In the genomic region with DNA sequence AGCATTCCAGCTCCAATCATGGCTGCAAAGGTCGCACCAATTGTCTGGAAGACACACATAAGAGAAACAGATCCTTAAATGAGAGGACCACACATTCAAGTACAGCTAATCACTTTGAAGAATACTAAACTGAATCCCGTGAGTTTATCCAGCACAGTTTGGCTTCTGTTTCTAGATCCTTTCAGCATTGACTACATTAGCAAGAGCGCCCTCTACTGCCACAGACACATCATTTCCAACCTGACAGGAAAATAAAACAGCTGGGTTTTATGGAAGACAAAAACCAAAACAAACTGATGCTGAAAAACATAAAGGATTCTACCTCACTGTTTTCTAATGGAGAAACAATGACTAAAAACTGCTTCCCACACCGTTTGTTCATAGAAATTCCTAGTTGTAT, we compare ENCODE assay signal across 9 mouse cellular contexts. TPM values are rescaled to one million over a fixed set of nuclear protein-coding genes. Genes with fewer than 3 reads are reported as not detected.
DNase-seq lines count a peak whose midpoint lies in the region; ATAC-seq and TF ChIP-seq lines count a peak whose summit lies in the region.
"Had no signal": no experiment of that assay in that cellular context is flagged by ENCODE, and none has a peak within 500 bp of the region (broad histone marks: within the 10 kb centered on the region; RNA-seq: fewer than 3 reads in every experiment).

No protein-coding gene starts in this region.

- H3K4me1 ChIP-seq in kidney, embryonic 14.5 days (ENCODE audit: control insufficient read depth, insufficient read depth, low read length): no peaks in the 10 kb centered on the region
- no peaks in the 10 kb centered on the region for H3K4me1 ChIP-seq in G1E (ENCODE audit: insufficient read depth, low read depth, low read length)
- H3K4me1 ChIP-seq: liver, embryonic 15.5 days had no signal

- no peak overlapping the region for H3K4me2 ChIP-seq in kidney, embryonic 14.5 days (replicated peaks; ENCODE audit: low read depth, low read length)
- H3K4me2 ChIP-seq: liver, embryonic 15.5 days had no signal

- H3K4me3 ChIP-seq in kidney, embryonic 14.5 days (ENCODE audit: low read length): no peak overlapping the region
- H3K4me3 ChIP-seq in G1E (ENCODE audit: low read depth, low read length): no peak overlapping the region
- H3K4me3 ChIP-seq: erythroblast, embryonic 14.5 days; liver, embryonic 15.5 days had no signal

- H3K9me3 ChIP-seq in kidney, embryonic 14.5 days (ENCODE audit: control insufficient read depth, low read length): no peaks in the 10 kb centered on the region
- H3K9me3 ChIP-seq in G1E (replicated peaks): no peaks in the 10 kb centered on the region
- H3K9me3 ChIP-seq: liver, embryonic 15.5 days had no signal

- intact Hi-C loops in left cerebral cortex, postnatal 25 days (cut with DNase I): loop anchor here (1.0 to 5.0 kb wide), 3 partner anchors 80 to 260 kb away; partner anchors contain the start of gene Rgr

- H3K9ac ChIP-seq in kidney, embryonic 14.5 days (ENCODE audit: low read depth, low read length): no peak overlapping the region
- H3K9ac ChIP-seq: liver, embryonic 15.5 days had no signal

- no peaks in the 10 kb centered on the region for H3K27me3 ChIP-seq in kidney, embryonic 14.5 days (ENCODE audit: control insufficient read depth, insufficient read depth, low read length)
- no peaks in the 10 kb centered on the region for H3K27me3 ChIP-seq in G1E (ENCODE audit: insufficient read depth, low read length)
- H3K27me3 ChIP-seq: liver, embryonic 15.5 days had no signal

- peaks cover 81% of the 10 kb centered on the region for H3K36me3 ChIP-seq in kidney, embryonic 14.5 days (ENCODE audit: control insufficient read depth, insufficient read depth, low read length)
- peaks cover 82% of the 10 kb centered on the region for H3K36me3 ChIP-seq in G1E (replicated peaks)

- ATAC-seq in kidney, embryonic 14.5 days (ENCODE audit: low FRiP score, low TSS enrichment): no peak
- ATAC-seq in G1E (ENCODE audit: extremely low read depth, insufficient number of reproducible peaks, low FRiP score, poor library complexity, severe bottlenecking): no peak
- peak; percentile 80; the same call in 1 of the 2 replicates for ATAC-seq in common myeloid progenitor, adult 5-6 weeks (replicated peaks; ENCODE audit: low read depth, poor library complexity, severe bottlenecking)

- peak; percentile 31; the same call in 1 of the 2 replicates for TF ChIP-seq CTCF in G1E (IDR thresholded peaks at IDR 0.05; ENCODE audit: low read depth, low read length)

- no peak overlapping the region for H3K27ac ChIP-seq in kidney, embryonic 14.5 days (ENCODE audit: low read depth, low read length)
- H3K27ac ChIP-seq: liver, embryonic 15.5 days had no signal

- 52% methylated on average over 4 of the region's 4 CpGs for WGBS in kidney, embryonic 14.5 days

- DNase-seq in kidney, adult 9 months: peak; percentile 52
- DNase-seq in CD4-positive helper T cell, adult 2 months (ENCODE audit: low read depth, low spot score): peak; percentile 48
- DNase-seq in G1E (ENCODE audit: low spot score): peak; percentile 11
- peak; percentile 57 to 64 for DNase-seq in left cerebral cortex, postnatal 25 days (ENCODE audit: low spot score in 2 of 2)
- peak; percentile 53 for DNase-seq in thymus, postnatal 0 days (ENCODE audit: low spot score)

RNA-seq across cellular contexts. Expression of gene Ghitm, which starts 7.4 kb away (rescaled TPM):
- 169 and 206 TPM in 2 replicates for polyA plus RNA-seq in kidney, embryonic 14.5 days (2014; fragmentation: Nextera tagmentation; extraction: Ambion mirVana)
- 201 and 205 TPM in 2 replicates for total RNA-seq in G1E (2014; fragmentation: Nextera tagmentation)
- total RNA-seq in G1E (2017): 173 and 188 TPM in 2 replicates
- 13.7 and 14.0 TPM in 2 replicates for polyA plus RNA-seq in G1E (2012)
- 111 and 123 TPM in 2 replicates for total RNA-seq in common myeloid progenitor, adult 5-6 weeks (2017)
- total RNA-seq in left cerebral cortex, postnatal 25 days (2021): 100 to 1,000 TPM; 409 to 411 TPM
- polyA plus RNA-seq in thymus, postnatal 0 days (2015; fragmentation: Nextera tagmentation; extraction: Ambion mirVana): 217 and 219 TPM in 2 replicates

RNA-seq across cellular contexts. Expression of gene 2610528A11Rik, which starts 13.8 kb away (rescaled TPM):
- polyA plus RNA-seq in kidney, embryonic 14.5 days (2014; fragmentation: Nextera tagmentation; extraction: Ambion mirVana): 0.69 and 0.81 TPM in 2 replicates
- total RNA-seq in G1E (2014; fragmentation: Nextera tagmentation) (not detected in 2 replicates), G1E (2017) (not detected in 2 replicates)
- not detected in 2 replicates for polyA plus RNA-seq in G1E (2012)
- total RNA-seq in common myeloid progenitor, adult 5-6 weeks (2017): 2.8 TPM in 1 of 2 replicates, not detected in the other
- total RNA-seq in left cerebral cortex, postnatal 25 days (2021): not detected
- 4.7 and 5.6 TPM in 2 replicates for polyA plus RNA-seq in thymus, postnatal 0 days (2015; fragmentation: Nextera tagmentation; extraction: Ambion mirVana)
- polyA plus RNA-seq: erythroblast, embryonic 14.5 days had no signal

RNA-seq across cellular contexts. Expression of gene Cdhr1, which starts 29.5 kb away (rescaled TPM):
- 3.8 and 5.6 TPM in 2 replicates for polyA plus RNA-seq in kidney, embryonic 14.5 days (2014; fragmentation: Nextera tagmentation; extraction: Ambion mirVana)
- total RNA-seq in G1E (2014; fragmentation: Nextera tagmentation) (not detected in 2 replicates), G1E (2017) (under 0.01 and 0.06 TPM in 2 replicates)
- not detected in 2 replicates for polyA plus RNA-seq in G1E (2012)
- total RNA-seq in common myeloid progenitor, adult 5-6 weeks (2017): not detected in 2 replicates
- total RNA-seq in left cerebral cortex, postnatal 25 days (2021): 10 to 100 TPM; 11.5 to 11.9 TPM
- 0.81 and 1.2 TPM in 2 replicates for polyA plus RNA-seq in thymus, postnatal 0 days (2015; fragmentation: Nextera tagmentation; extraction: Ambion mirVana)
- polyA plus RNA-seq: erythroblast, embryonic 14.5 days; liver, embryonic 15.5 days had no signal

RNA-seq across cellular contexts. Expression of gene Lrit2, which starts 59.9 kb away (rescaled TPM):
- not detected in 2 replicates for polyA plus RNA-seq in kidney, embryonic 14.5 days (2014; fragmentation: Nextera tagmentation; extraction: Ambion mirVana)
- not detected in 2 replicates for total RNA-seq in G1E (2014; fragmentation: Nextera tagmentation)
- total RNA-seq in G1E (2017): 0.11 TPM in 1 of 2 replicates, not detected in the other
- polyA plus RNA-seq in G1E (2012): not detected in 2 replicates
- not detected in 2 replicates for total RNA-seq in common myeloid progenitor, adult 5-6 weeks (2017)
- not detected for total RNA-seq in left cerebral cortex, postnatal 25 days (2021)
- polyA plus RNA-seq in thymus, postnatal 0 days (2015; fragmentation: Nextera tagmentation; extraction: Ambion mirVana): not detected in 2 replicates
- polyA plus RNA-seq: erythroblast, embryonic 14.5 days; liver, embryonic 15.5 days had no signal

Comparison
In these comparisons a context has a peak if more than half of its experiments do, and no peak if none do; other contexts are left out.
1. RNA of gene Cdhr1, which starts 29.5 kb away (total RNA-seq): 11.5 to 11.9 TPM in left cerebral cortex, postnatal 25 days; under 0.01 to 0.06 TPM in G1E and not detected in common myeloid progenitor, adult 5-6 weeks; every median in the first group is over 10 times any median in the second.
2. Peak in every context shown above with its lines, with median percentiles within 50 percentile points of each other: DNase-seq.